Mouse (Mus musculus): ENCODE results near the gene Nectin3. TPM values are rescaled to one million over a fixed set of nuclear protein-coding genes. Genes with fewer than 3 reads are reported as not detected.
"Not testable (repeated sequence)": the region's sequence is repeated elsewhere in the genome, so short reads cannot be mapped to it uniquely, and the experiment has no call there.

Nectin3 gene
- total and polyA plus RNA-seq, 3 experiments, result 10.9 to 32.5 (median 26.4) TPM

GRCm38 (mm10) chr16:46416177-46416576 is 82.1 kb downstream of the Nectin3 start:
- no peak for DNase-seq

GRCm38 (mm10) chr16:46410739-46411057 is 87.6 kb downstream of the Nectin3 start:
- DNase-seq, result no peak

- no peak for DNase-seq
These were observed 88.1 kb downstream of the Nectin3 start for GRCm38 (mm10) chr16:46410053-46410738.

- no peak for DNase-seq
These were observed 90.3 kb downstream of the Nectin3 start for GRCm38 (mm10) chr16:46407997-46408396.

- DNase-seq, result no peak
These were observed 91.3 kb downstream of the Nectin3 start for GRCm38 (mm10) chr16:46406844-46407639.

GRCm38 (mm10) chr16:46397945-46398344 is 100.4 kb downstream of the Nectin3 start:
- no peak for DNase-seq

- DNase-seq, result no peak
These were observed 108.8 kb downstream of the Nectin3 start for GRCm38 (mm10) chr16:46389415-46390033.

- DNase-seq, result no peak
These were observed 109.6 kb downstream of the Nectin3 start for GRCm38 (mm10) chr16:46388527-46389414.

GRCm38 (mm10) chr16:46384279-46384678 is 114.0 kb downstream of the Nectin3 start:
- no peak for DNase-seq

GRCm38 (mm10) chr16:46383344-46383743 is 115.0 kb downstream of the Nectin3 start:
- no peak for DNase-seq

GRCm38 (mm10) chr16:46376575-46376974 is 121.8 kb downstream of the Nectin3 start:
- DNase-seq, result no peak

GRCm38 (mm10) chr16:46362022-46362421 is 136.3 kb downstream of the Nectin3 start:
- no peak for DNase-seq

GRCm38 (mm10) chr16:46357658-46358057 is 140.7 kb downstream of the Nectin3 start:
- DNase-seq, result not testable (repeated sequence)

- no peak for DNase-seq
These were observed 141.7 kb downstream of the Nectin3 start for GRCm38 (mm10) chr16:46356663-46357062.

Data from adrenal gland, adult 2 months (tissue).